16 mouse cellular contexts compared by ENCODE assay signal in genomic region chr5:67688001-67688400, GRCm38 (mm10).
"Had no signal": no experiment of that assay in that cellular context is flagged by ENCODE, and none has a peak within 500 bp of the region (broad histone marks: within the 10 kb centered on the region; RNA-seq: fewer than 3 reads in every experiment).

No protein-coding gene starts in this region.

- H3K27me3 ChIP-seq: kidney, embryonic 15.5 days; liver, embryonic 13.5 days; neural tube, embryonic 13.5 days; stomach, embryonic 15.5 days had no signal

- H3K4me1 ChIP-seq: kidney, embryonic 15.5 days; liver, embryonic 13.5 days; midbrain, embryonic 12.5 days; neural tube, embryonic 13.5 days; stomach, embryonic 15.5 days had no signal

- H3K36me3 ChIP-seq: kidney, embryonic 15.5 days; midbrain, embryonic 12.5 days; stomach, embryonic 15.5 days had no signal

- H3K27ac ChIP-seq: kidney, embryonic 15.5 days; liver, embryonic 13.5 days; midbrain, embryonic 12.5 days; neural tube, embryonic 13.5 days; stomach, embryonic 15.5 days had no signal

- H3K9ac ChIP-seq: kidney, embryonic 15.5 days; liver, embryonic 13.5 days; midbrain, embryonic 12.5 days; neural tube, embryonic 13.5 days; stomach, embryonic 15.5 days had no signal

- H3K4me3 ChIP-seq: kidney, embryonic 15.5 days; left cerebral cortex, adult 2 months; liver, embryonic 13.5 days; midbrain, embryonic 12.5 days; myocyte; neural tube, embryonic 13.5 days; stomach, embryonic 15.5 days had no signal

- DNase-seq: kidney, postnatal 10 days; kidney, postnatal 36 days; layer of hippocampus, postnatal 36 days; liver, embryonic 13.5 days; lung, adult 2 months; lung, postnatal 14 days; lung, postnatal 4 days; retina, postnatal 1 day; right cerebral cortex, postnatal 4 days; thymus, postnatal 25 days had no signal
